Mouse (Mus musculus) ZHBTc4 (cell line): ENCODE measurements around the gene Hecw2.

Experiments
- DNase-seq: peaks from one replicate; pipeline ENCODE4 v3.0.0-alpha.2; 2011; ENCODE audit warnings: low read depth, low spot score

Gene Hecw2

DNA sequence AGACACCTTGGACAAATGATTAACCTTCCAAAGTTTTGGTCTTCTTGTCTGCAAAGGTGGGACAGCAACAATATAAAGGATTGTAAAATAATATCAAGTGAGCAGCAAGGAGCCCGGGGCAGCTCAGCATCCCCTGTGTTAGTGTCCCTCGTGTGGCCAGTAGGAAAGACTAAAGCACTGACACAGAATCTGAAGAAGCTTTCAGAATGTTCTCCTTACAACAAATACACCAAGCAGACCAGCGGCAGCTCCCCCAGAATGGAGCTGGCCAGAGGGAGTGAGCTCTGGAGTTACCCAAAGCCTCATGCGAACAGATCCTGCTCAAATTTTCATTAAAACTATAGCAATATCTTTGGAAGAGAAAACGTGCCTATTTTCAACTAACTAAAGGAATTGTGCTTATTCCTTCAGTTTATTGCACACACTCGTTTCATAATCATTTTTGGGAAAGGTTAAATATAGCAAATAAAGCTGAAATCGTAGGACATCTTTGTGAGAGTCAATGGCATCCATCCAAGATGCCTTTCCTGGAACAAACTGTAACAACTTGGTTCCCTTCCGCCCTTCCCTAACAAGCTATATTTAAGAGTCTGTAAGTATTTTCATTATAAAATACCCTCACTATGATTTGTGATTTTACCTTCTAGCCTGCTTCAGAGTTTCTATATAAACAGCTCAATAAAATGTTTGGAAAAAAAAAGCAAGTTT is 208.6 kb downstream of the Hecw2 start:
- no peak for DNase-seq

DNA sequence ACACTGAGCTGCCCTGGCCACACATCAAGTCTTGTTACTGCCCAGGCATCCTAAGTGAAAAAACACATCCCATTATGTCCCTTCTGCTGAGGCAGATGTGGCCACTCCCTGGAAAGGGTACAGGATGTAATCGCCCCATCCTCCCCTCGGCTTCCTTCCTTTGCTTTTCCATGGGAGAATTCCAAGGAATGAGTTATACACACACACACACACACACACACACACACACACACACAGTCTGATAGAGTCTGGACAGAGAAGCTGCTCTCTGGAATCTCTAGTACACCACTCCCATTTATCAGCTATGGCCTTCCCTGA is 216.5 kb downstream of the Hecw2 start:
- DNase-seq, result no peak

DNA sequence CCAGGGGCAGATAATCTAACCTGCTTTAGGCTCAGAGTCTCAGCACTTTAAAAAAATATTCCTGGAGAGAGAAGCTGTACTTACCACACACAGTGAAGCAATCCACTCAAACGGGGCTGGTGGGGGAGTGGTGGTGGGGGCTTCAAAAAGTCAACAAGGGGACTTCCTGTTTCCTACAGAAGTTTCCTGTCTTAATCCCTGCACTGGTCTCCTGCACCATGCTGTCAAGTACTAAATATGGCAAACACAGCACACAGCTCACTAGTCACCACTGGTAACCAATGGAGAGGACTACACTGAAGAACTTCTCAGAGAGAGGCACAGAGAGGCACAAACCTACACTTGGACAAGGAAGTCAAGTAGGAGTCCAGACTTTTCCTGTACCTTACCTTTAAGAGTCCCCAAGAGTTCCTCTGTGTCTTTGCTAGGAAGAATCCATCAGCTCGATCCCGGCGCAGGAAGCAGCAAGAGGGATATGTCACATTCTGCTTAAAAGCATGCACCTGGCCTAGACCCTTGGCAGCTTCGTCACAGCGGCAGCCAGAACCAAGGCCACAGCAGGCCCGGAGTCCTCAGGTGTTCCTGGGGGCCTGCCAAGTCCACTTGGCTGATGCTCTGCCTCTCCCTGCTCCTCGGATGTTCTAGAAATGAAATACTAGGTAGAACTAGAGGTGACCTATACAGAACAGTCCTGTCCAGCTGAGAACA is 217.0 kb downstream of the Hecw2 start:
- DNase-seq, result no peak

DNA sequence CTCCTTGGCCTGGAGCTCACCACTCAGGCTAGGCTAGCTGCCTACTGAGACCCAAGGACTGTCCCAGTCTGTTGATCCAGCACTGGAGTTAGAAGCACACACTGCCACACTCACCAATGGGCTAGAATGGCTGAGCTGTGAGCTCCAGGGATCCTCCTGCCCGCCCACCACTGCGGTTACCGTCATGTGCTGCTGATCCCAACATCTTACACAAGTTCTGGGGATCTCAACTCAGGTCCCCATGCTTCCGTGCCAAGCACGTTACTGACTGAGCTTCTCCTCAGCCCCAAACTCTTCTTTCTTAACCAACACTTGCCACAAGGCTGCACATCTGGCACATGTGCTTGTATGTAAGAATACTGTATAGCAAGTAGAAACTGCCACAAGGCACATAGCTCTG is 218.2 kb downstream of the Hecw2 start:
- no peak for DNase-seq

DNA sequence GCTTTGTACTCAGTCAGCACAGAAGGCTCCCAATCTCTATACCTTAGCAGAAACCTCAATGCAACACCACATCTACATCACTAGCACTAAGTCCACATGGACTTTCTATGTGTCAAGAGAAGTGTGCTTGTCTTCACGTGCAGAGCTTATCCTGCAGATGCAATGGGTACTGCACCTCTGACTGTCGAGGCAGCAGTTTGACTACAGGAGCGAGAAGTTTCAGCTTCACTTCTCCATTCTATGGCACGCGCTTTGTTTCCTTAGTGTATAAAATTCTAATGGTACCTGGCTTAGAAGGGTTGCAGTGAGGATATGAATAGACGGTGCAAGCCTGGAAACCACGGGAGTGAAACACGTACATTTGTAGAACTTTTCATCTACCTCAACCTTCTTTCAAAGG is 218.9 kb downstream of the Hecw2 start:
- no peak for DNase-seq

DNA sequence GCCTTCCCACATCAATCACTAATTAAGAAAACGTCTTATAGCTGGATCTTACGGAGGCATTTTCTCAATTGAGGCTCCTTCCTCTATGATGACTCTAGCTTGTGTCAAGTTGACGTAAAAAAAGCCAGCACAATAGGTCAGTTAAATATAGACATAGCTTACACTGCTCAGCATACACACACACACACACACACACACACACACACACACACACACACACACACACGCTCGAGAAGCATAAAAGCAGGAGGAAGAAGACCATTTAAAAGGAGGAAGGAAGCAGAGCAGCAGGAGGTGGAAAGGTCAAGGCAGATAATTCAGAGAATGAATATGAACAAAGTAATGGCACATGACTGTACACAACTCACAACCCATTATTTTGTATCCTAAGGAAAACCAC is 220.0 kb downstream of the Hecw2 start:
- DNase-seq, result no peak

DNA sequence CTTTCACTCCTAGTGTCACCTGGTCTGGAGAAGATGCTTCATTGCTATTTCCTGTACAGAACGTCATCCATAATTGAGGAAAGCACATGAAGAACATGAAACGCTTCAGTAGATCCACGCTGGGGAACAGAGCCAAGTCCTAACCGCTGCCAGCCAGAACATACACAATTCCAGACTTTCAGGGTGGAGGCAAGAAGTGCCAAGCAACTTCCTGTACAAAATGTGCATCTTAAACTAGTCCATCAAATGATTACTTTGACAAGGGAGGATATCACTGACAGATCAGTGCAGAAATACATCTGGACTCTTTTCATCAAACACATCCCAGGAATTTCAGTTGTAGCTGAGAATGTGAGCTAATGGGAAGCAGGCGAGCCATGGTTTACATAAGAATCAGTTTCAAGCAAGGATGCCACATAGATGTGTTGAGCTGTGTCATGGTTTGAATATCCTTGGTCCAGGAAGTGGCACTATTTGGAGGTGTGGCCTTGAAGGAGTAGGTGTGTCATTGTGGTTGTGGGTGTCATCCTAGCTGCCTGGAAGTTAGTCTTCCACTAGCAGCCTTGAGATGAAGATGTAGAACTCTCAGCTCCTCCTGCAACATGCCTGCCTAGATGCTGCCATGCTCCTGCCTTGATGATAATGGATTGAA is 224.5 kb downstream of the Hecw2 start:
- DNase-seq, result peak; percentile 9

DNA sequence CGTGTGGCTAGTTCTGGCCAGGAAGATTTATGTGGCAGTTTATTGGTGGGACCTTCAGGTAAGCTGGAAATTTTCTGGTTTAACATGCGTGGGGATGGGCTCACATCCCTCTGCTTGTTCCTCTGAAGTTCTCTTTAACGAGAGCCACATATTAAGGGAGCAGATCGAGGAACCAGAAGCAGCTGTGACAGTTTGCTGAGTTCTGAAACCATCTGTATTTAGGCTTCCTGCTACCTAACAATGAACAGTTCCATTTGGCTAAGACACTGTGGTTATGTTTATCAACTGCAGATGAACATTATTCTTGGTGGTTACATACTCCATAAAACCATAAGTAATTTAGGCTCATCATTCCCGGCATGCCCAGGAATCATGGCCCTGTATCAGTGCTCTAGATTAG is 242.6 kb downstream of the Hecw2 start:
- no peak for DNase-seq

DNA sequence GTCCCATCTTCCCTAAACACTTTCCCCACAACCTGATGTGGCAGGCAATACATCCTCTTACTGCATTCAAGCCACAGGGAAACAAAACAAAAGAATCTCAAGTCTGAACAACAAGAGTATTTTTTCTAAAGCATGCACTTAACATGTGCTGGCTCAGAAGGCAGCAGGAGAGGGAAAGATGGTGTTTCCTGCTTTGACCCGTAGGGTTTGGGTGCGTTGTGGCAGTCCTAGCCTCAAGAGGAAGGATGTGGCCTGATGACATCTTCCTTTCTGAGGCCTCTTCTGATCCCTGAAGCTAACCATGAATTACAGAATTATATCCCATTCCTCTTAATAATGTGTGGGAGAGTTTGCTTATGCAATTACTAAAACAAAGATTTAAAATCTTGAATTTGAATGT is 249.2 kb downstream of the Hecw2 start:
- no peak for DNase-seq

DNA sequence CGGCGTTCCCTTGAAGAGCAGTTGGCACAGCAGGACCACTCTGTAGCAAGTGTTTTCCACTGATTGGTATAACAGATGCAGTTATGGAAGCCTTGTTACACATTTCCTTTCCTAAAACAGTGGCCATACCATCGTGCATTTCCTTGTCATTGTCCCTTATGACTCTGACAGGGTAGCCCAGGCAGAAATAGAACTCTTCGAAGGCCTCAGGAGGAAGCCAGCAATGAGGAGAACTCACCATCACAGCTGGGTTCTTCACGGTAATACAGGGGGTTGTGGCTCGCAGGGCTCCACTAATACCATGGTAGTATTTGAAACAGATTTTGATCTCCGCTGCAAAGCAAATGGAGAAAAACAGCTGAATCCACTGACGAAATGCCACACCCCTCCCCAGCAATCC is 252.5 kb downstream of the Hecw2 start:
- DNase-seq, result no peak

DNA sequence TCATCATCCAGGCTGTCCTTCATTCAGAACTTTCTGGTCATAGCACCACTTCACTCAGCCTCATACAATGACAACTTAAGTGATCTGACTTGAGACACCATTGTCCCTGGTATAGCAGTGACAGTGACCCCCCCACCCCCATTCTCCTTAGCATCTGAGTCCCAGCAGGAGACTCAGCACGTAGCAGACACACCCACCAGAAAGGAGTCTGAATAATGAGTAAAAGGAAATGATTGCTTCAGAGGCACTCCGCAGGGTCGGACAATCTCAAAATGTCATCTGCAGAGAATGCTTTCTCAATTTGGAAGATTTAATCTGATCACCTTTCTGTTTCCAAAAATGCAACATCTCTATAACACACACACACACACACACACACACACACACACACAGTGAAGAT is 253.4 kb downstream of the Hecw2 start:
- peak; percentile 32 for DNase-seq

DNA sequence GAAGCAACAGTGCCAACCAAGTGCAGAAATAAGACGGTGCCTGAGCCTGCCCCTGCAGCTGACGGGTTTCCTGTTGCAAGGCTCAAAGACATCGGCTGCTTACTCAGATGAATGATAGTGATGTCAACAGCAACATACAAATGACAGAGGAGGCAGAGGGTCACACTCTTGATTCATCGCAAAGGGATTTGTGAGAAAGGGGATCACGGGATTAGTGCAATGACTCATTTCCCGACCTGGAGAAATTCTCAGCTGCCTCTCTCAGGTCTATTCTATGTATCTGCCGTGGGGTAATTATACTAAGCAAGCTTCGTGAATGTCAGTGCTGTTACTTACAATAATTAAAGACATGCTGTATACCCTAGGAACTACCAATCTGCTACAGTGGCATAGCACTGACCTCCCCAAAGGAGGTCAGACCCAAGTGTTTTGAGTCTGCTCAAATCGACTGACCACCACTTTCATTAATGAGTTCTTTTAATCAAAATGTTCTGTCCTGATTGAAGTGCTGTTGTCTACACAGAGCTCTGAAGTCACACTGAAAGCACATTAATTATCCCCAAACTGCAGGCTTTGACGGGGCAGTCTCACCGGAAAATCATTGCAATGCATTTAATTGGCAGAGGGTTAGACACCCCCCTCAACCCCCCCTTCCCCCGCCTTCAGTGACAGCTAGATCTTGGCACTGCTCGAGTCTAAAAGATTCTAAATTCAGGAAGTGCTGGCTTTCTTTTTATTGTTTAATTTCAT is 254.5 kb downstream of the Hecw2 start:
- DNase-seq, result no peak

DNA sequence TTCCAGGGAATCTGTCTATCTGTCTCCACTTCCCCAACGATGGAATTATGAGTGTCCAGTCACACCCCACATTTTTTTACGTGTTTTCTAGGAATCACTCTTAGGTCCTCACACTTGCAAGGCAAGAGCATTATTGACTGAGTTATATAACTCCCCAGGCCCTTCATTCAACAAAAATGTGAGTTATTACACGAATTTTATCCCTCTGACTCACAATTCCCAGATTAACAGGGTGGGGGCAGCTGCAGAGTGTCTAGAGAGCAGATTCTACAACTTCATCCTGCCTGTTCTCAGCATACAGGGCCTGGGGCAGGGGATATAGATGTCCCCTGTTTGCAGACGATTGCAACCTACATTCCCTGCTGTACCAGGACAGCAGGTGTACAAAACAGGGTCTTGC is 255.7 kb downstream of the Hecw2 start:
- DNase-seq, result no peak

DNA sequence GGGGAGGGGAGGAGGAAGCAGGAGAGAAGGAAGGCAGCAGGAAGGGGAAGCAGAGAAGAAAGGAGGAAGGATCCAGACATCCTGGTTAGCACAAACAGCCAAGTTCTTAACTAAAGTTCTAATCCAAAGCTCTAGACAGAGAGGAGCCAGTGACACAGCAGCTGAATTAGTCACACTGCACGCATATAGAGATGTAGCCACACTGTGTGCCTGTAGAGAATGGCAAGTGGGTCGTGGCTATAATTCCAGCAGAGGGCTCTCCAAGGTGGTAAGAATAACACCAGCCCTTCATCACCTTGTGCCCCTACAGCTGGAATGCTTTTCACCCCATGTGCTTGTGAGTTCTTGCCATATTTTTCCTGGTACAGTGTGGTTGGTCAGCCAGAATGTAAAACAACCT is 261.7 kb downstream of the Hecw2 start:
- no peak for DNase-seq

DNA sequence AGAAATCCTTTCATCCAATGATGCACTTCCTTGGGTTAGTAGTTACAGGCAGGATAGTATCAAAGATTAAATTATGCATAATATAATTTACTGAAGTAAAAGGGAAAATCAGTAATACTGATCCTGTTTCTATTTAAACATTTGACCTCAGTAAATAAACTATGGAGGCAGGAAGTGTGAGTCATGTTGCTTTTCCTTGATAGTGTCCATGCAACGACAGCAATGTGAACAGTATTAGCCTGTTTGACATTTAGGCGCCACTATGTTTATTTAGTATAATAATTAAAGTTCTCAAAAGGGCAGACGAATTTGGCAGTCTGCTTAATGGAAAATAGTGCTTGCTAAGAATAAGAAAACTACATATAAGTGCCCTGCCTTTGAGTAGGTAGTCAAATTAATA is 263.7 kb downstream of the Hecw2 start:
- DNase-seq, result no peak

DNA sequence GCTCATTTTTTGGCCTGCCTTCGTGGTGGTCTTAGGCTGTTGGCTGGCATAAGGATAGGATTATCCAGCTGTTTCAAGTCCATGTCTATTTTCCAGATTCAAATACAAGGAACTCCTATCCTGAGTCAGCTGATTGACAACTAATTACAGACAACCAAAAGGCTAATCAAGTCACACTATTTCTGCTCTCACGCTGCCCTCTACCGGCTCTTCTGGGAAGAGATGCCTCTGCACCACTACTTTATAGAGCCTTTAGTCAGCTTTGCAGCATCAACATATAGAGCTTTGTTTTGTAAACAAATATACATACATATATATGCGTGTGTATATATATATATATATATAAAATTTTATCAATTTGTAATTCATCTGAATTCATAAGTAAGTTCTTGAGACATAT is 267.4 kb downstream of the Hecw2 start:
- DNase-seq, result peak; percentile 23

DNA sequence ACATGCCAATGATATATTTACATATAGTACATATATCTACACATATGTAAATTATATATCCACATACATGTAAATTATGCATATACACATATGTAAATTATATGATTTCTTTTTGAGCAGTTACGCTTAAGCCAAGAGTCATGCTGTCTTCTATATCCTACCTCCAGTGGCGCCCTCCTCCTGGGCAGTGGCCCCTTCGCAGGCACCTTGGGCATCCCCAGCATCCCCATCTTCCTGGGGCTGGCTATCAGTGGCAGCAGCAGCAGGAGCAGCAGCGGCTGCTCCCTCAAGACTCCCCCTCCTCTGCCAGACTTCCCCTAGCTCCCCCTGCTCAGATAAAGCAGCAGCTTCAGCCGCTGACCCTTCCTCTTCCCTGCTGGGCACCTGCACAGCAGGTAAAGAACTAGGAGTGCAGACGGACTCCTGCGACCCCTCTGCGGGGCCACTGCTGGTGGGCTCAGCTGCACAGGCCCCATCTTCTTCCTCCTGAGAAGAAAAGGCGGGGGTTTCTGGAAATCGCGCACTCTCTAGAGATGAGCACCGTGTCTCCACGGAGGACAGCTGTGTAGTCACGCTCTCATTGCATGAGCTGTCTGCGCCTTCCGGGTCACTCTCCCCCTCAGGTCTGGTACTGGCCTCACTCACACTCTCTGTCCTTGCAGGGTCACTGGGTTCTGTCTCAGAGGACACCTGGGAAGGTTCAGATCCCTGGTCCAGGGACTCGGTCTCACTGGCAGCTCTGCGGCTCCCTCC is 269.6 kb downstream of the Hecw2 start:
- DNase-seq, result no peak

DNA sequence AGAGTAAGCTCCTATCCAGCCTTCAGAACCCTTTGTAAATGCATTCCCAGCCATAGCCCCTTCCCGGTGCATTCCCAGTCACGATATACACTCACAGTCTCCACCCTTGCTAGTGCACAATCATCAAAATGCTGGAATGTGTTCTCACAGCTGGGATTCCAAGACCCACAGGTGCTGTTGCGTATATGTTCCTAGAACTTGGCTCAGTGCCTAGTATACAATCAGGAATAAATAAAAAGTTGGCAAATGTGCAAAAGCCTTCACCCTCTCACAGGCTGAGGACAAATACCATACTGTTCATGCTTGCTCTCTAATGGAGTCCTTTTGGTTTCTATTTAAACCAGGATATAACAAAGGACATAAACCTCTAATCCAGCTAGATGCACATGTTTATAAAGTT is 283.1 kb downstream of the Hecw2 start:
- DNase-seq, result no peak

DNA sequence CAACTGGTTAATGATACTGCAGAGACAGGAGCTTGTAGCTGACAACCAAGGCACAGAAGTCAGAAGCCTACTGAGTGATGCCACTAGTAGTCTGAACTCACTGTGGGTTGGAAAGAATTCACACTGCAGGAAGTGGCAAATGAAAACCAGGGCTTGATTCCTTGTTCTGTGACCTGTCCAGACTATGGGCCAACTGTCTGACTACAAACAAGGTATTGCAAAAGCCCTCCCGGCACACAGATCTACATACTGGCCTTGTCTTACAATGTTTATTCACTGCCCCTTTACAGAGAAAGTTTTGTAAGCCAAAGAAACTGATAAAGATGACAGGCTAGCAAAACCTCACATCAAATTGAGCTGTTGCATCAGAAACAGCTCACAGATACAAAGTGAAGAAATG is 284.7 kb downstream of the Hecw2 start:
- no peak for DNase-seq

DNA sequence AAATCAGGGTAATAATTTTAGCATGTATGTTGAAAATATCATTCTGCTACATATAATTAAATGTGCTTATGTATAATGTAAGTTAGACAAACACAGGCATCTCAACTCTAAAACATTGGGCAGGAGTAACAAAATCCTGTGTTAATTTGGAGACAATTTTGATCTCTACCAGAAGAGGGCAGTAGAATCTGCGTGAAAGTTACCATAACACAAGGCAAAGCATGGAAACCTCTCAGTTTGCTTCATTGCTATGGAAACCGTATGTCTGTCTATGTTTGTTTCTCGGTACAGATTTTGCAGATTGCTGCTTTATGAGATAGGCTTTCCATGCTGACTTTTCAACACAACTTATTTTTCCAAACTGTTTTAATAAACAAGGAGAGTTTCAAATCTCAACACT is 285.9 kb downstream of the Hecw2 start:
- DNase-seq, result peak; percentile 62

DNA sequence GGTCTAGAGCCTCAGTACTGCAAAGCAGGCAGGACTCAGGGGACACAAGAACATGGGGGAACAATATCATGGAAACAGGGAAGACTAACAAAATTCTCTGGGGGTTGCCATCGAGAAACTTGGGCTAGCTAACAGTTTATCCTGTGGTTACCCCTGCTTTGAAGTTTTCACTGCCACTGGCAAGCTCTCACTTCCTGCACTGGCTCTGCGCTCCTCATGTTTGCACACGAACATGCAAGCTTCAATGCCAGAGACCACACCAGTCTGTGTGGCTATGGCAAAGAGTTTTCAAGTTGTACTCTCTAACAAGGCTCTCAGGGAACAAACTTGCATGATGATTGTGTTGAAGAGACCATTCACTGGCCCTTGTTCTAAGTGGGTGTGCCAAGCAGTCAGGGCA is 288.8 kb downstream of the Hecw2 start:
- no peak for DNase-seq

DNA sequence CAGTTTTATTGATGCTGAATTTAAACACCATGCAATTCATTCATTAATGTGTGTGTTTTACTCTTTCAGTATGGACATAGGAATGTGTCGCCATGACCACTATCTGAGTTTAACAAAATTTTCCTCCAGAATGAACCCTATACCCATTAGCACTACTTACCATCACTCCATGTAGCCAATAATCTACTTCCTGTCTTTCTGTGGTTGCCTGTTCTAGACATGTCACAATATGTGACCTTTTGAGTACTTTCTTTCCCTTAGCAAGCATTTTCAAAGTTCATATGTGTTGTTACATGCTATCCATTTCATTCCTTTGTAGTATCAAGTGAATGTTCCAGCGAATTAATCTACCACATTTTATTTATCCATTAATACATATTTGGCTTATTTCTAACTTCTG is 294.6 kb downstream of the Hecw2 start:
- no peak for DNase-seq
